Mouse (Mus musculus) midbrain, postnatal 0 days (tissue): ENCODE data around the gene Chrm4. TPM values are rescaled to one million over a fixed set of nuclear protein-coding genes. Genes with fewer than 3 reads are reported as not detected.

Experiments used
- ATAC-seq: fragments of 200-750 bp; cut with Nextera tagmentation; 2 replicates; pipeline ENCODE4 v1.8.0; 2017; ENCODE audit warnings: moderate number of reproducible peaks, mild to moderate bottlenecking, moderate TSS enrichment, moderate library complexity; ENCODE audit not compliant: low FRiP score
- DNase-seq: peaks from one replicate; pipeline ENCODE4 v3.0.0-alpha.2; 2015; ENCODE audit warnings: low spot score
- H3K27ac ChIP-seq: fragments of 300-500 bp; sonication (generic); 2 replicates; pipeline ENCODE4 v1.5.1; 2014; ENCODE audit warnings: low read depth, mild to moderate bottlenecking, low read length, mixed read lengths
- H3K27me3 ChIP-seq: fragments of 300-500 bp; sonication (generic); 2 replicates; pipeline ENCODE4 v1.6.1; 2014; ENCODE audit warnings: low read length, control low read depth, mixed read lengths; ENCODE audit not compliant: insufficient read depth
- H3K36me3 ChIP-seq: fragments of 300-500 bp; sonication (generic); 2 replicates; pipeline ENCODE4 v1.6.1; 2014; ENCODE audit warnings: low read length, control low read depth, mixed read lengths; ENCODE audit not compliant: insufficient read depth
- H3K4me1 ChIP-seq: fragments of 300-500 bp; sonication (generic); 2 replicates; pipeline ENCODE4 v1.6.1; 2014; ENCODE audit warnings: mild to moderate bottlenecking, control low read depth, antibody characterized with exemption, low read length, mixed read lengths; ENCODE audit not compliant: insufficient read depth
- H3K4me2 ChIP-seq: fragments of 300-500 bp; sonication (generic); 2 replicates; pipeline ENCODE4 v1.6.1; 2014; ENCODE audit warnings: low read depth, mild to moderate bottlenecking, low read length, mixed read lengths; ENCODE audit not compliant: poor library complexity, severe bottlenecking
- H3K4me3 ChIP-seq: fragments of 300-500 bp; sonication (generic); 2 replicates; pipeline ENCODE4 v1.5.1; 2014; ENCODE audit warnings: low read depth, mild to moderate bottlenecking, low read length, moderate library complexity
- H3K9ac ChIP-seq: fragments of 300-500 bp; sonication (generic); replicated peaks from 2 replicates; pipeline ENCODE4 v1.6.1; 2014; ENCODE audit warnings: mild to moderate bottlenecking, low read length, moderate library complexity, mixed read lengths; ENCODE audit not compliant: poor library complexity, severe bottlenecking
- H3K9me3 ChIP-seq: fragments of 300-500 bp; sonication (generic); 2 replicates; pipeline ENCODE4 v1.6.1; 2016; ENCODE audit warnings: low read length, control low read depth
- CTCF ChIP-seq: IDR thresholded peaks from 2 replicates; pipeline ENCODE4 v1.5.1; 2016; ENCODE audit warnings: antibody characterized with exemption, mild to moderate bottlenecking
- WGBS: fragments of 180-500 bp; shearing (Covaris S2); extraction: QIAGEN DNeasy Blood & Tissue Kit; methylation state at CpG from one replicate; pipeline ENCODE4 v1.1.7; 2014; 5-methylcytosine and 5-hydroxymethylcytosine counted together
- polyA plus RNA-seq: library from polyadenylated mRNA; unstranded; fragments of >200 nt; fragmentation: Nextera tagmentation; extraction: Ambion mirVana; gene quantifications from 2 replicates; pipeline ENCODE4 v1.2.1, GENCODE M21; 2015
- total RNA-seq: library from RNA; depleted of rRNA; stranded (reverse); fragments of >200 nt; gene quantifications from 2 replicates; pipeline ENCODE4 v1.2.3, GENCODE M21; 2014

The Chrm4 gene
- total and polyA plus RNA-seq, 2 experiments from 2014 or later, result 0.25 to 1.8 TPM

GRCm38 (mm10) chr2:91921181-91921789 lies 5.8 kb upstream of the Chrm4 start:
- ATAC-seq (no peak), DNase-seq (no peak)
- Histone ChIP-seq H3K9ac (peak overlapping the region; percentile 50; the same call in 1 of the 2 replicates), H3K36me3 (peaks cover 26% of the 10 kb centered on the region), H3K9me3 (no peaks in the 10 kb centered on the region), H3K4me3 (peak overlapping the region; percentile 55), H3K27ac (no peak overlapping the region), H3K27me3 (peaks cover 28% of the 10 kb centered on the region), H3K4me1 (0 out of 2 replicates have a peak, but pooled peaks cover 5% of the 10 kb centered on the region), H3K4me2 (peak overlapping the region; percentile 82)
- TF ChIP-seq CTCF, result no peak
- 5% methylated on average over 31 of the region's 31 CpGs for WGBS

GRCm38 (mm10) chr2:91921790-91922570 lies 5.1 kb upstream of the Chrm4 start:
- H3K4me3 ChIP-seq, result peak overlapping the region; percentile 55
- H3K4me2 ChIP-seq, result peak overlapping the region; percentile 82
- WGBS, result under 1% methylated on average over 56 of the region's 64 CpGs
- H3K27ac ChIP-seq, result no peak overlapping the region
- H3K9ac ChIP-seq, result peak overlapping the region; percentile 50
- H3K27me3 ChIP-seq, result peaks cover 28% of the 10 kb centered on the region
- 0 out of 2 replicates have a peak, but pooled peaks cover 5% of the 10 kb centered on the region for H3K4me1 ChIP-seq
- TF ChIP-seq CTCF, result peak; percentile 69
- H3K9me3 ChIP-seq, result no peaks in the 10 kb centered on the region
- DNase-seq, result peak; percentile 71
- peaks cover 19% of the 10 kb centered on the region for H3K36me3 ChIP-seq
- peak; percentile 59 for ATAC-seq

GRCm38 (mm10) chr2:91922586-91923414 lies 4.2 kb upstream of the Chrm4 start:
- H3K4me1 ChIP-seq, result 0 out of 2 replicates have a peak, but pooled peaks cover 5% of the 10 kb centered on the region
- H3K9ac ChIP-seq, result no peak overlapping the region
- TF ChIP-seq CTCF, result no peak
- 3% methylated on average over 37 of the region's 37 CpGs for WGBS
- H3K4me2 ChIP-seq, result peak overlapping the region; percentile 82
- peak overlapping the region; percentile 55 for H3K4me3 ChIP-seq
- DNase-seq, result no peak
- peaks cover 28% of the 10 kb centered on the region for H3K27me3 ChIP-seq
- H3K27ac ChIP-seq, result no peak overlapping the region
- H3K9me3 ChIP-seq, result no peaks in the 10 kb centered on the region
- no peak for ATAC-seq
- peaks cover 11% of the 10 kb centered on the region for H3K36me3 ChIP-seq

DNA sequence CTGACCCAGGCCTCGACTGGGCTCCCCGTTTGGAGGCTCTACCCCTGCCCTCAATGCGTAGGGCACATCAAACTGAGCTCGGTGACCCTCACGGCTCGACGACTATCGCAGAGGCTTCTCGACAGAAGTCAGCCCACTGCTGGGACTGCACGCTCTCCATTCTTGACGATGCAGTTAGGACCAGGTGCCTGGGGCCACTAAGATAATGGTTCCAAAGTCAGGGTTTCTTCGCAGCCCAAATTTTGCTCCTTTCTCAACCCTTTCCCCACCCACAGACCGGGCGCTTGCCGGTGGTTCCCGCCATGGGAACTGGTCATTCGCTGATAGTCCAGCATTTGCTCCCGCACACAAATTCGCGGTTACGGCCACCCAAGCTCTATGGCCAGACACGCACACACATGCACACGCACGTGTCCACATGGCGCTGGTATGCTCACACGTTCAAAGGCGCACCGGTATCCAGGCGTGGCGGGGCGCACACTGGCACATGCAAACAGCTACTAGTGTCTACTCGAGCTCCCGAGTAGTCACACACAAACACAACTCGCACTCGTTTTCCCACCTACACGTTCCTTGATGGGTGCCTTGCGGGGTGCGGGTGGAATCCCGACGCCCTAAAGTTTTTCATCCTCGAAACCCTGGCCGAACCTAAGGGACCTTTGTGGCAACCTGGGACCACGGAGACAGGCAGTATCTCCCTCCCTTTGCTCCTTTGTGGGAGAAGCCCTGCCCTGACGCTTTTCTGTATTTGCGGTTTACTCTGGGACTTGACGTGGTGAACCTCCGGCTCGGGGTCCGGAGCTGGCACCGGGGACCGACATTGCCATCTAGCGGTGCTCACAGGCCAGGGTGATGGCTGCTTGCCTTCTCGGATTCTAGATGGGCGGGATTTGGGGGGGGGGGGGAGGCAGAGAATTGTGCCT lies 3.4 kb upstream of the Chrm4 start:
- Histone ChIP-seq H3K27me3 (peaks cover 28% of the 10 kb centered on the region), H3K36me3 (peaks cover 3% of the 10 kb centered on the region; the same call in 1 of the 2 replicates), H3K4me1 (0 out of 2 replicates have a peak, but pooled peaks cover 5% of the 10 kb centered on the region), H3K9me3 (no peaks in the 10 kb centered on the region), H3K27ac (no peak overlapping the region), H3K4me3 (peak overlapping the region; percentile 55), H3K4me2 (peak overlapping the region; percentile 48), H3K9ac (no peak overlapping the region)
- peak; percentile 82 for TF ChIP-seq CTCF
- WGBS, result 4% methylated on average over 54 of the region's 54 CpGs
- DNase-seq (peak; percentile 85), ATAC-seq (peak; percentile 15; the same call in 1 of the 2 replicates)

GRCm38 (mm10) chr2:91924726-91925125 lies 2.3 kb upstream of the Chrm4 start:
- no peak for TF ChIP-seq CTCF
- Histone ChIP-seq H3K9me3 (no peaks in the 10 kb centered on the region), H3K4me3 (no peak overlapping the region), H3K27ac (no peak overlapping the region), H3K4me1 (0 out of 2 replicates have a peak, but pooled peaks cover 5% of the 10 kb centered on the region), H3K4me2 (no peak overlapping the region), H3K36me3 (no peaks in the 10 kb centered on the region), H3K9ac (no peak overlapping the region), H3K27me3 (peaks cover 28% of the 10 kb centered on the region)
- 56% methylated on average over 1 of the region's 1 CpGs for WGBS
- ATAC-seq (no peak), DNase-seq (no peak)
